Mouse (Mus musculus) gastrocnemius, postnatal 10 days (tissue): ENCODE measurements around the gene Larp1. TPM values are rescaled to one million over a fixed set of nuclear protein-coding genes. Genes with fewer than 3 reads are reported as not detected.

ENCODE experiments used
- DNase-seq: peaks from one replicate; pipeline ENCODE4 v3.0.0; 2021; ENCODE audit warnings: mixed read lengths
- total RNA-seq, 2 experiments: library from RNA; stranded (reverse); gene quantifications; 2 replicates each; pipeline ENCODE4 v1.2.3; 2021

Larp1 gene
- total RNA-seq, 2 experiments from 2014 or later: 78.2 to 88.3 TPM

DNA sequence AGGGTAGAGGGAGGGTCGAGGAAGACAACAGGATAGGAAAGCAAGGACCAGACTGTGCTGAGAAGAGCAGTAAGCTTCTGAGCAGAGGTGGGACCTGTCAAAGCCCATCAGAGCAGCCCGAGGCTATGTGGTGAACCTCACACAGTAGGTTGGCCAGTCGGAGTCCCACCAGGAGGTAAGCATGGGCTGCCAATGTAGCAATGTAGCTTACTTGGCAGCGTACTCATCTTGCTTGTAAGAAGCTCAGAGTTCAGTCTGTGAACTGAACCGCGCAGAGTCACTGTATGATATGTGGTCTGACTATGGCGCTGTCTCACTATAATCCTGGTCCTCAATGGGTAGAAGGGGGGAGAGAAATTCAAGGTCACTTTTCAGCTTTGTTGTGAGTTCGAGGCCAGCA is 5.7 kb upstream of the Larp1 start:
- DNase-seq: no peak

DNA sequence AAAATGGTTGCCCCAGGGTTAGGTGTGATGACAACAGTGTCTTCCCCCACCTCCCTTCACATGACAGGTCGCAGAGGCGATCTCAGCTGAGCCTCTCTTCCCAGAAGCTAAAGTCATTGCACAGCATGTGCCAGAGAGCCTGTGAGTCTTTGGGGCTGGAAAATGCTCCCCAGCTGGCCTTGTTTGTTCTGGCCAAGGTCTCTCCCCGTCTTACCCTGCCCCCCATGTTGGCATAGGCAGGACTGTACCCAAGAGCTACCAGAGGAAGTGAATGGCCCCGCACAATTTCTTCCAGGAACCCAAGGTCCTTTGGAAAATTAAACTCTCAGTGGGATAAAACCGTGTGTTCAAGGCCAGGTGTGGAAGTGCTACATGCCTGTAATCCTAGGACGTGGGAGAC is 5.1 kb upstream of the Larp1 start:
- no peak for DNase-seq

DNA sequence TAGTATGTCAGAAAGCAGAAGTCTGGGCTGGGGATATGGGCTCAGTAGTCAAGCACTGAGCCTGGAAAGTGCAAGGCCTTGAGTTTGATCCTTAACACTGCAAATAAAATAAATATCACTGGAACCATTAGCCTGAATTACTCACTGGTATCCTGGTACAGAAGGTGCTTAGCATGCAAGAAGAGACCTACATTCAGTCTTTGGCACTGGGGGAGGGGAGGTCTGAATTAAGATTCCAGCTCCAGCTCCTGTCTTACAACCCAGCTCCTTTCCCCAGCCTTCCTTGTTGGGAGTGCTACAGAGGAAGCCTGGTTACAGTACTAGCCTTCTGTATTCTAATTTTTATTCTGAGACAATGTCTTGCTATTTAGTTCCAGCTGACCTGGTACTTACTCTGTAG is 3.8 kb upstream of the Larp1 start:
- DNase-seq: no peak

DNA sequence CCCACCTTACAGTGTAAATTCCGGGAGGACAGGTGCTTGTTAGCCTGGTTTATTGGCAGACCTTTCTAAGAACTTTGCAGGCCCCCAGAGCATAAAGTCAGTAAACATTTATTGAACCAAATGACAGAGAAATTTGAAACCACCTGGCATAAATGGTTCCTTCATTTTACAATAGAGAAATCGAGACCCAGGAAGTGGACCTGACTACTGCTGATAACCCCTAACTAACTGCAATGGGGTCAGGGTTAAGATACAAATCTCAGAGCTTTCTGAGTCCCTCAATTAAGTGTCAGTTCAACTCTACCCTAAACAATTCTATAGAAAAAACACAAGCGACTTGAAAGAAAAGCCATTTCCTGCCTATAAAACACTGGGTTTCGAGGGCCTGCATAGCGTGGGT is 851 bp upstream of the Larp1 start:
- DNase-seq: no peak

DNA sequence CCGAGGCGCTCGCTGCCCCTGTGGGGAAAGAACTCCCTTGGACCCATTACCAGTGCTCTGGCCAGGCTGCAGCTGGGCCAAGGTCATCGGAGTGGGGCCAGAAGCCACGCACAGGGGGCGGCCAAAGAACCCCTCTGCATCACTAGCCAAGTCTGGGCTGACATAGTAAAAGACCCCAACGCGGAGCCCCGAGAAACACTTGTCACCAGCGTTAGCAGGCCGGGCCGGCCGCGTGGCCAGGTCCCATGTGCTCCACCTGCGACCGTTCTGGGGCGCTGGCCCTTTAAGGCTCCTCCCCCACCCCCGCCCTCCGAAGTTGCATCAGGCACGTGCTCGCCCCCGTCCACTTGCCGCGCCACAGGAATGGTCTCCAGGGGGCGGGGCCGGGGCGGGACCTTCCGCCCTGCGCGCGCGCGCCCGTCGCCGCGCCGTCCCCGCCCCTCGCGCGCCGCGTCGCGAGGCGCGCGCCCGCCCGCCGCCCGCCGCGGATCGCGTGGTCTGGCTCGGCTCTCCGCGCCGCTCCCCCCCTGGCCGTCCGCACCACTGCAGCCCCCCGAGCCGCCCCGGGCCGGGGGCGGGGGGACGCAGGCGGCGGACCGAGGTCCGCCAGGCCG is 320 bp upstream of the Larp1 start:
- peak; percentile 83 for DNase-seq

DNA sequence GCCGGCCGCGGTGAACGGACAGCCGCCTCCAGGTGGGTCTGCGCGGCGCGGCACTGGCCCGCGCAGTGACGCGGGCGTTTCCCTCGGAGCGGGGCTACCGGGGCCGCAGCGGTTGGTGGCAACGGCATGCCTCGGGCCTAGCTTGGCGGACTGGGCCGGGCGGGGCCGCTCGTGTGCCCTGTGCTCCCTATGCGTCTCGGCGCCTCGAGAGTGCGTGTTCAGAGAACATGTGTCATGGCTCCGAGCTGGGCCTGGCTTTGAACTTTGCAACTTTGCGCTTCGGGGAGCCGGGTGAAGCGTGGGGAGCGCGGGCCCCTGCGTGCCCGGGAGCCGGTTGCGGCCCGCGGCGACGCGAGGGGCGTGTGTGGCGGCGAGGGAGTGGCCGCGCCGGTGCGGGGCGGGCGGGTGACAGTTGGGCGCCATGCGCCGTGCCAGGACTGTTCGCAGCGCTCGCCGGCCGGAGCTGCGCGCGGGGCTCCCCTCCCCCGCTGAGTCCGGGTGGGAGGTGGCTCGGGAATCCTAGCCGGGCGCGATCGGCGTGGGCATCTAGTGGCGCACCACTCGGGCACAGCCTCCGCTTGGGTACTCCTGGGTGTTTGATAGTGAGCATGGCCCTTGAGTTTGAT is 765 bp downstream of the Larp1 start:
- DNase-seq: peak; percentile 78

DNA sequence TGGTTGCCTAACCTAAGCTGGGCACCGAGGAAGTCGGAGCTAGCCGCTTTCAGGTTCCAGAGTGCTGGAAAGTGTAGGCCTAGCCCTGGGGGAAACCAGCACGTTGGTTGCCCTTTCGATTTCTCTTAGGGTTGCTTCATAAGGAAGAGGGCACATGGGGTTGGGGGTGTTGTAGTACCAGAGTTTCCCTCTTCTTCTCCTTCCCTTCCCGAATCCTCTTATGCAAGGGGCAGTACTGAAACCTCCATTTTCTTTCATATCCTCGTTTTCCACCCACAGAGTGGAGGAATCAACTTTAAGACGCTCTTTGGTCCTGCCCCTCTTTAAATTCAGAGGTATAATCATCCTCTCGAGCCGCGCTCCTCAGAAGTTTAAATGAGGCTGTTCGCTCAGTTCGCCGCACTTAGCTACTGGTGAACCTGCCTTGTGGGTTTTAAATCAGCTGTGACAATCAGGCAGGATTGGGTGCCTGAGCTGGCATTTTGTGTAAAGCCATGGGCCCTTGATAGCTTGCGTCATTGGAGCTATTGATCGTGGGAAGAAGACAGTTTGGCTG is 1.4 kb downstream of the Larp1 start:
- DNase-seq: no peak

DNA sequence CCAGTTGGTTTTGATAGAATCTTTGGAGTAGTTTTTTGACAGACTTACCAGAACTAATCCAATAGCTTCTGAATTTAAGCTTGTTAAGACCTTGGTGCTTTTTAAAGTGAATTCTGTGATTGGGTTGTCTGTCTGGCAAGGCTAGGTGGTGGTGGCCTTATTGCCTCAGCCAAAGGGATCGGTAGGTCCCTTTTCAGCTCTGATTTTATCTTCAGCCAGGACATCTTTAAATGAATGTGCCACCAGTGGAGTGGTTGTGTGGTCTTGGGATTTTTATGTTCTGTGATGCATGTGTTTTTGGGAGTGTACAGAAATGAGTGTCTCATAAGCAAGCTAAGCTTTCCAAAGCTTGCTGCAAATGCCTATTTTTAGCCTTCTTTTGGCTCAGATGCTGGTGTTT is 2.1 kb downstream of the Larp1 start:
- DNase-seq: no peak

DNA sequence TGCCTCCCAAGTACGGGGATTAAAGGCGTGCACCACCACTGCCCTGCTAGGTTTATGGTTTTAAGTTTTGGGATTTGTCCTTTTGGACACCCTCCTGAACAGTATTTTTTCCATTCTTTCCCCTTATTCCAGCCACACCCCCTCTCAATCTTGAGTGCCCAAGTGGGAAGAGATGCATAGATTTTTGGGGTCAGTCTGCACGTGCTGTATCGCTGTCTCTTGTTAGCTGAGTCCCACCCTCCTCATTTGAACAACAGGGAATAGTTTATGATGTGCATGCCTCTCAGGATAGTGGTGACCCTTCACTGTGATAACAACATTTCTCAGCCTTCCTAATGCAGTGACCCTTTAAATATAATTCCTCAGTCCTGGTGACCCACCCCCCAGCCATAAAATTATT is 2.9 kb downstream of the Larp1 start:
- no peak for DNase-seq

DNA sequence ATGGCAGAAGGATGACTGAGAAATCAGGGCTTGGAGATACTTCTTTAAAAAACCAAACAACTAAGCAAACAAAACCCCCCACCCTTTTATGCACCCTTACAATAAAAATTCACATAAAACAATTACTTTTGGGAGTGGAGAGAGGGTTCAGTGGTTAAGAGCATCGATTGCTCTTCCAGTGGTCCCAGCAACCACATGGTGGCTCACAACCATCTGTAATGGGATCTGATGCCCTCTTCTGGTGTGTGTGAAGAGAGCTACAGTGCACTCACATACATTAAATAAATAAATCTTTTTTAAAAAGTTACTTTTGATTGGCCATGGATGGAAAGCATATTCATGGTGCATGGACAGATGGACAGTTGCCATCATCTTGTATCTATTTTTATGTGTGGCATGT is 3.8 kb downstream of the Larp1 start:
- no peak for DNase-seq

DNA sequence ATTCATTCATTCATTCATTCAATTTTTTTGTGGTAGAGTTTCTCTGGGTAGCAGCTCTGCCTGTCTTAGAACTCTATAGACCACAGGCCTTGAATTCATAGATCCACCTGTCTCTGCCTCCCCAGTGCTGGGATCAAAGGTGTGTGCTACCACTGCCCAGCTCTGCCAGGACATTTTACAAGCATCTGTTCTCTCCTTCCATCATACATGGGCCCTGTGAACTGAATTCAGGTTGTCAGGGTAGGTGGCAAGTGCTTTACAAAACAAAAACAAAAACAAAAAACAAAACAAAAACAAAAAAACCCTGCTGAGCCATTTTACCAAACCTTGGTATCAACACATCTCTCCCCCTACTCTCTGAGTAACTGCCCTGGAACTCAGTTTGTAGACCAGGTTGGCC is 4.2 kb downstream of the Larp1 start:
- DNase-seq: no peak

DNA sequence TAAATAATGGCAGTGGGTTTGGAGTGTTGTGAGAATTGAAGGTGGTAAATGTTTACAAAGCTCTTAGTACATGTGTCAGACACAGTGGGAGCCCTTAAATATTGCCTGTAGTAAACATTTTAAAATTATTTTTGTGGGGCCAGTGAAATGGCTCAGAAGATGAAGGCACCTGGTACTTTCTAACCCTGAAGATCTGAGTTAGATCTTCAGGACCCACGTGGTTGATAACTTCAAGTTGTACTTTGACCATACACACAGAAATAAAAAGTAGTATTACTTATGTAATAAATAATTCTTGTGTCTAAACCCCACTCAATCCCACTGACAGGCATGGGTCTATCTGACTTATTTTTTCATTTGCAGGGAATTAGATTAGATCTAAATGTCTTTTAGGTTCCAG is 5.7 kb downstream of the Larp1 start:
- DNase-seq: no peak

DNA sequence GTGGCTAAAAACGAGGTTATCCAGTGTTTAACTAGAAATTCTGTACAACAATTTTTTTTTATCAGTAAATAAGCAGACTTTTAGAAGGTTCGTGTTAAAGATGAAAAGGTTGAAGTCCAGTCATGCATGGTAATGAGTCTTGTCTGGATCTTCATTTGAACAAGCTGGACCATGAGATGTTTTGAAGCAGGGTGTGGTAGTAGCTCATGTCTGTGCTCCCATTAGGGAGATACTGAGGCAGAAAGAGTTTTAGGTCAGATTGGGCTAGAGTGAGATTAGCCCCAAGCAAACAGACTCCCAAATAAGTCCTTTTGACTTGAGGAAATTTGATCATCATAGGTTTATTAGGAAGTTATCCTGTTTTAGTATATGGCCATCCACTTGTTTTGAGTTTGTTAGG is 6.5 kb downstream of the Larp1 start:
- DNase-seq: no peak

DNA sequence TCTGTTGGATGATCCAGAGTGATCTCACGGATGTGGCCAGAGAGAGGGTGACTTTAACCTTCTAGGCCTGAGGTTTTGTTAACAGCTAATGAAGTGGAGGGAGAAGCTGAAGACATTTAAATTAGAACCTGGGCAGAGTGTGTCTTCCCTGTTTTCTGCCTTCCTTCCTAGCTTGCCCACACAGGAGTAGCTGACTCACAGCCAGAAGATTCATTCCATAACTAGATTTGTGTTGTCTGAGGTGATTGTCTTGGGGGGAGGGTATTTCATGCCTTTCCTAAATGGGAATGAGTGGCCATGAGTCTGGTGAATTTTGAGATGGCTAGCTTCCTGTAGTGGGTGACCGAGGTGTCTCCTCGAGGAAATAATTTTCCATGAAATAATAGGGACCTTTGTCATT is 7.5 kb downstream of the Larp1 start:
- no peak for DNase-seq

DNA sequence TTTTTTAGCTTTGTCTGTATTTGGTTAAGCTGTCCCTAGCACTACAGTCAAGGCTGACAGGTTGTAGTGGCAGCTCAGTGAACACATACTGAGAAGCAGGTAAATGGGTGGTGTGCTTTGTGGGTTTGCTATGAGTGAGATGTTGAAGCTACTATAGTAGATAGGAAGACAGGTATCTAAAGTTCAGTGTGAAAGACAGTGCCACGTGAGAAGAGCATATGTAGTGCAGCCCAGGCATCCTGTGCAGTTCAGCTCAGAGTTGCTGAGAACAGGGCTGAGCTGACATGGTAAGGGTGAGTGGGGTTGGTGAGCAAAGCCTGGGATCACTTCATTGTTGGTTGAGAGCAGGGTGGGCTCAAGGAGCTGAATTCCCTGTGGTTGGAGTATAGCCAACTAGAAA is 8.6 kb downstream of the Larp1 start:
- no peak for DNase-seq

DNA sequence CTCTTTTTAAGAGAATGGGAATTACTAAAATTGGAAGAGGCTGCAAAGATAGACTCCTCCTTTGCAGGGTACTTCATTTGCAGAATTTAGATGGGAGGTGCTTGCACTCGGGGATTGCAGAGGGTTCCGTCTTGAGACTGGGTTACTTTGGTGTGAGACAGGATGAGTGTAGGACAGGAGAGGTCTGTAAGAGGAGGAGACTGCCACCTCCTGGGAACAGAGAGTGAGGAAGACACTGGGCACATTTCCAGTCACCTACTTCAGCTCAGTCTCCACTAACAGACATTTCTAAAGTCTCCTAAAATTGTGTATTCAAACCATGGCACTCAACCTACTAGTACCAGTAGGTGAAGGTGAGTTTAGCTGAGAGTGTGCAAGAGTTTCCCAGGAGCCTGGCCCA is 9.4 kb downstream of the Larp1 start:
- peak; percentile 18 for DNase-seq

DNA sequence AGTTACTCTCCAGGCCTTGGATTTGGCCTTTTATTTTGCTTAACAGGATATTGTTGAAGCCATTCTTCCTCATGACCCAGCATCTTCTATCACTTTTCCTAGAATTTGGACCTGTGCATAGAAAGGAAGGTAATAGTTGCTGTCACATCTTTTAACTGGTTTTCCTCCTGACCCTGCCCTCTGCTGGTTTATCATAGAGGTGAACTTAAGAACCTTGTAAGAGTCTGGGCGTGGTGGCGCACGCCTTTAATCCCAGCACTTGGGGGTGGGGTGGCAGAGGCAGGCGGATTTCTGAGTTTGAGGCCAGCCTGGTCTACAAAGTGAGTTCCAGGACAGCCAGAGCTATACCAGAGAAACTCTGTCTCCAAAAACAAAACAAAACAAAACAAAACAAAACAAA is 9.8 kb downstream of the Larp1 start:
- DNase-seq: no peak

DNA sequence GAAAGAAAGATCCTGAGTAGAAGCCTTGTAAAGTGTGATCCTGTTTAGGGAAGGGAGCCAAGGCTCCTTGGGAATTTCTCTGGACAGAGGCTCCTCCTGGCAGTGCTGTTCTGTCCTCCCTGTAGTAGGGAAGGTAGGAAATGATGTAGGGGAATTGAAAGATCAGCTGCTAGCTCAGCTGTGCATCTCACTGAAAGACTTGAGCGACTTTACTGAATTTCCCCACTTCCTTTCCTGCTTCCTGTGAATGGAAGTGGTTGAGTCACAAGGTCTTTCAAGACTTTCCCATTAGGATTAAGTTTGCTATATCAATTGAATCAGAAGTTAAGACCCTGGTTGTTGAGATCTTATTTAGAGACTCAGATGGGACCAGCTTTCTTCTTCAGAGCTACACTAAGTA is 12.2 kb downstream of the Larp1 start:
- no peak for DNase-seq

DNA sequence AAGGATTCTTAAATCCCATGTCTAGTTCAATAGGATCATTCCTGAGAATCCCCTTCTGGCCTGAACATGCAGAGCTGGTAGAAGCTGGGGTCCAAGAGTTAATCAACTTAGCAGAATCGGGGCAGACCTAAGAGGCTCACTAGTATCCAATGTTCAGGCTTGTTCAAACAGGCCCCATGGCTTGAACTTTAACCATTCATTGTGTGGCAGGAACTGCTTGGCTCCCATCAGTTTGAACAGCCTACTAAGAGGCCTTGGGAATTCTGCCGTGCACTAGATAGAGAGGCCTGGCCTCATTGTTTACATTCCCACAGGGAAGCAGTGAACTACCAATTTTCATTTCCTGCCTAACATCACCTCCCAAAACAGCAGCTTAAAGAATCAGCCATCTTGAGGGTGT is 12.8 kb downstream of the Larp1 start:
- no peak for DNase-seq

DNA sequence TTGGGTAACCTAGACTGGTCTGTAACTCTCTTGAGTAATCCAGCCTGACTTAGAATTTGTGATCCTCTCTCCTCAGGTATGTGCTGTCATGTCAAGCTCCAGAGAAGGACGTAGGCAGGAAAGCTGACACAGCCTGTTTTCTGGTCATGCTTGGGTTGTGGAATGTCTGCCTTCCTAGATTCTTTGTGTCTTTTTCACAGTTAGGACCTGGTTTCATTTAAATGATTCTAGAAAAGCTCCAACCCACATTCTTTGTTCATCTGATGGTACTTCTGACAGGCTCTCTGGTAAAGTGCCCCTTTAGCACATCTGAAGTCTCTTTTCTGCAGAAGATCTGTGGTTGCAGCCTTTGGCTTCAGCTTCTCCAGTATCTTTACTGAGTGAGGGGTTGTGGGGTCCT is 15.4 kb downstream of the Larp1 start:
- no peak for DNase-seq

DNA sequence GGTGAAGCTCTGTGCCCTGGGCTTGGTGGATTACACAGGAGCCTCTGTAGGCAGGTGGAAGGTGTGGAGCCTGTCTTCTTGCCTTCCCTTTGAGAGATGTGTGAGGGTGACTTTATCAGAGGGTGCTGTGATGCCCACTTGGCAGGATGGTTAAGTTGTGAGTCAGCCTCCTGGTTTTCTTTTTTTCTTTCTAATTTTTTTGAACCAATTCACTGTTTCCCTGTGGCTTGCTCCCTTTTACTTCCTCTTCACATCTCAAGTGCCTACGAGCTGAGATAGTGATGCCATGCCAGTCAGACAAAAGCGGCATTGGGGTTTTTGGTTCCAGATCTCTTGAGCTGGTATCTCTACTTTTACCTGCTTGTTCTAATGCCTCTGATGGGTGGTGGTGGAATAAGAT is 15.8 kb downstream of the Larp1 start:
- no peak for DNase-seq

DNA sequence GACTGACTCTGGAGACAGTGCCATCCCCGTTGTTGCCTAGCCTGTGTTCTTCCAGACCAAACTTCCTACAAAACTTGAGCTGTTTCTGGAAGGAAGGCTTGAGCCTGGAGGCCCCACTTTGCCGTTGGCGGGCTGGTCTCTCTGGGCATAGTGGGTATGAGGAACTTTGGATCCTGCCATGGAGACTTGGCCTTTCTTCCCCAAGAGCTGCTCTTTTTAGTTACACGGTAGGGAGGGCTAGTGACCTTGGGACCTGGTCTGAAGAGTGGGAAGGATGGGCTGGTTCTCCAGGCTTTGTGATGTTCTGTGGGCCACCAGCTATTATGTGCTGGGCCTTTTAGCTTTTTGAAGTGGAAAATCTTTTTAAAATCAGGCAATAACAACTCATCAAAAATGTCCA is 17.0 kb downstream of the Larp1 start:
- no peak for DNase-seq

DNA sequence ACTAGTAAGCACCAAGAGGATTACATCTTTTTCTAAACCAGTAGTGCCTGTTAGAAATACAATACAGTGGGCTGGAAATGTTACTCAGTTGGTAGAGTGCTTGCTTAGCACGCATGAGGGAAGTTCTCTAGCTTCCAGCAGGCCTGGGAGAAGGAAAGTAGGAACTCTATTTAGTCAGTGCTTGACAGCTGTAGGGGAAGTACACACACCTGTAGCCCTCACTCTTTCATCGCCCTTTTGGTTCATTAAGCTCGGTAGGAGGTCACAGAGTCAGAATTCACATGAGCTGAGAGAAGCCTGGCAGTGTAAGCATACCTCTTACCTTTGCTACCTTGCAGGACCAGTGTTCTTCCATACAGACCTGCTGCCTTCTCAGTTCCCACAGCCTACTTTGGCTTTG is 17.5 kb downstream of the Larp1 start:
- no peak for DNase-seq

DNA sequence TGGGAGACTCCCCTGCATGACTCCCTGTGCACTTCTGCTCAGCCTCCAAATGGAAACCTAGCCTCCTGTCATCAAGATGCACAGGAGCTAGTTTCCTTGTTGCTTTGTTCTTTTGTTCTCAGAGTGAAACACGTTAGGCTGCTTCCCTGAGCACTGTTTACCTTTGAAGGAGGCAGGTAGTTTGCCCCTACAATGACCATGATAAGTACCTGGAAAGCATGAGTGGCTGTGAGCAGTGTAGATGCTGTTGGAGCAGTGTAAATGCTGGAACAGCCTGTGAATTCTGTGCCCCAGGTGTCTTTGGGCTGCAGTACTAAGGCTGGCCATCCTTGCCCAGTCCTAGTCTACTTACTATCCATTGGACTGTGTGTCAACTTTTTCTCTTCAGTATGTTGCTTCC is 18.0 kb downstream of the Larp1 start:
- DNase-seq: no peak

DNA sequence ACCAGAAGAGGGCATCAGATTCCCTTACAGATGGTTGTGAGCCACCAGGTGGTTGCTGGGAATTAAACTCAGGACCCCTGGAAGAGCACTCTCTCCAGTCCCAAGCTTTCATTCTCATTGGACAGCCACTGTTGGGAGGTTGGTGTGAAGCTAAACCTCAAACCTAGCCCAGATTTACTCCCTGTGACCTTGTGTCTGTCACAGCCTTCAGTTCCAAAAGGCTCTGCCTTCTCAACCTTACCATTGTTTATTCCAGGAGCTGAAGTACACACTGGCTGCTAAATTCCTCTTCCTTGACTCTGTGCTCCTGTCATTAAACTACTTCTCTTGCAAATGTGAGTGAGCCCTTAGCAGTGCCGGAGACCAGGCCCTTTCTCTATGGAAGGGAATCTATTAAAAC is 20.1 kb downstream of the Larp1 start:
- no peak for DNase-seq
